Mouse (Mus musculus) bone marrow macrophage, adult 2 months (primary cell): ENCODE results near the gene Rbms1.

Experiments used
- CTCF ChIP-seq: IDR thresholded peaks from 2 replicates; pipeline ENCODE4 v1.5.1; 2012; ENCODE audit warnings: low read depth, mild to moderate bottlenecking, low read length, moderate library complexity
- POLR2A ChIP-seq: IDR thresholded peaks from 2 replicates; pipeline ENCODE4 v1.6.1; 2012; ENCODE audit warnings: mild to moderate bottlenecking, low read depth, low read length, borderline replicate concordance

GRCm38 (mm10) chr2:60816307-60816706, 146.7 kb downstream of the Rbms1 start:
- no peak for TF ChIP-seq POLR2A
- no peak for TF ChIP-seq CTCF
